Mouse (Mus musculus) cerebellum, adult (tissue): ENCODE data around the gene Slc27a4.

Source experiments
- ATAC-seq: cut with Nextera tagmentation; 2 replicates; pipeline ENCODE4 v1.9.2; 2017; ENCODE audit warnings: mild to moderate bottlenecking, moderate library complexity, mixed read lengths; ENCODE audit not compliant: insufficient number of reproducible peaks, low FRiP score, low TSS enrichment

Slc27a4 gene

DNA sequence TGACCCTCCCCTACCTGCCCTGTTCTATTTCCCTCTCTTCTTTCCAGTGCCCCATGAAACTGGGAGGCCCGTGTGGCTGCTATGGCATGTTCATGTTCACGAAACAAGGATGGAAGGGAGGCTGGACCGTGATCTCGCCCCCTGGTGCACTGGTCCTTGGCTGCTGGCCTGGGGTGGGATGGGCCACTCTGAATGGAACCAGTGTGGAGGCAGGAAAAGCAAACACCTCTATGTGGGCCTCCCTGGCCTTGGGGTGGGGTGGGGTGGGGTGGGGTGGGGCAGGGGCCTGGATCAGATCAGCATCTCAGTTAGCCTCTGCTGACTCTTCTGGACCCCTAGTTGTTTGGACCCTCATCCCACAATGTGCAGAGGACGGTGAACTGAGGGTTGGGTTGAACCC, 51.3 kb downstream of the Slc27a4 start:
- no peak for ATAC-seq

DNA sequence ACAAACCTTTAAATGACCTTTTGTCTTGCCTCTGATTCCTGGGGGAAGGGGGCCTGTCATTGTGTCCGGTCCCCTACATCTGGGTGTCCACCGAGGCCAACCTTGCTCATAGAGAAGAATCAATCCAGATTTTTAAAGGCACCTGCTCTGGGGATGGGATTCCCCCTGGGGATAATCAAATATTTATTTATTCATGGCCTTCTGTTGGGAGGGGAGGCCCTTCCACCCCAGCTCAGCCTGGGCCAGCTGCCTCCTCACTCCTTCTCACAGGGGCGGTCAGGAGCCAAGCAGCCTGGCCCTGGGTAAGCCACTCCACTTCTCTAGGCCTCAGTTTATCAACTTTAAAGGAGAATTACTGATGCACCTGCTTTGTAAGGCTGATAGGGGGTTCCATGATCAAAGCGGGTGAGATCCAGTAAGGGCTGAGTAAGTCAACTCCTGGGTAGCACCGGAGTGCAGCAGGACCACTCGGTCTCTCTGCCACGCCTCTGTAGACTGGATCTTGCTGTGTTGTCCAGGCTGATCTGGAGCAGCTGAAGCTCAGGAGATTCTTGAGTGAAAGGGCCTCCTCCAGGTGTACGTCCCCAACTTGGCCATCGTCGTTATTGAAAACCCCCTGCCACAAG, 53.3 kb downstream of the Slc27a4 start:
- no peak for ATAC-seq

GRCm38 (mm10) chr2:29856451-29857260, 54.2 kb downstream of the Slc27a4 start:
- ATAC-seq: no peak

GRCm38 (mm10) chr2:29857341-29857740, 54.9 kb downstream of the Slc27a4 start:
- ATAC-seq: no peak

DNA sequence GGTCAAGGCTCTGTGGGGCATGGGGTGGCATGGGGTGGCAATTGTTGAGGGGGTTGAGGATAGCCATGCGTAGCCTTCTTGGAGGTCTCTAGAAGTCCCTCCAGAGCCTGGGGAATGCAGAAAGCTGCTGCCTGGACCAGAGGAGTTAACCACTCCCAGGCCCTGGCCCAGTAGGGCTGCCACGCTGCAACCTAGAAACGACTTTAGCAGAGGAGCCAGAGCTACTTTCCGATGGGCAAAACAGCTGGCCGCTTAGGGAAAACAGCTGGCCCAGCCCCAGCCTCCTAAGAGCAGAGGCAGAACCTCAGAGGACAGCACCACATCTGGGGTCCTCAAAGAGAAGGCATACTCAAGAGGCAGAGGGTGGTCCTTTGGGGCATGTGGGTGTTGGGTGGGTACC, 55.5 kb downstream of the Slc27a4 start:
- no peak for ATAC-seq

DNA sequence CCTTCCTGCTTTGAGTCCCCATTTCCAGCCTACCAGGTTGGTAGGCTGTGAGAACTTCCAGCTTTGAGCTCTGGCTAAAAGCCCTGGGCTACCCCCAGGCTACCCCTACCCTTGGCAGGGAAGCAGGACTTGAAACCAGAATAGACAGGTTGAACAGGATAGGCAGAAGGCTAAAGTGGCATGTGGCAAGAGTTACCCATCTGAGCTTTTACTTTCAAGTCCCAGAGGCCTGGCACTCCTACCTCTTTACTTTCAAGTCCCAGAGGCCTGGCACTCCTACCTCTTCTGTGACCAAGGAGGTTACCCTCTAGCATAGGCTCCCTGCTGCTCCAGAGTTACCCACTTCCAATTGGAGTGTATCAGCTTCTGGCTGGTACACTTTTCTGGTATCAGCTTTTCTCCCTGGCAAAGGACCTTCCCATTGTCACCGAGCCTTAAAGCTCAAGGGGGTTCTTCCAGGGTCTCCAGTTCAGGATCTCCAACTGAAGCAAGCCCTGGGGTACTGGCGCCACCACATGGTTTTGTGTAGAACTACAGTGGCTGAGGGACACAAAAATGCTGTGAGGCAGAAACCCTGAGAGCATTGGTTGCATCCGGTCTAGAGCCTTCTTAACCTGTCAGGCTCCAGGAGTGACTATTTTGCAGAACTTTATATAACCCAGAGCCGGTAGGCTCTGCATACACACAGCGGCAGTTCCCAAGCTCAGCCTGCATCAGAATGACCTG, 56.5 kb downstream of the Slc27a4 start:
- no peak for ATAC-seq

- no peak for ATAC-seq
These were observed 62.7 kb downstream of the Slc27a4 start for GRCm38 (mm10) chr2:29865125-29865524.
